Mouse (Mus musculus) heart, embryonic 15.5 days (tissue): Measurements from ENCODE around the gene Copb1. TPM values are rescaled to one million over a fixed set of nuclear protein-coding genes. Genes with fewer than 3 reads are reported as not detected.
A peak's percentile ranks its signal among the peaks of the same experiment; 100 is the strongest.
"Not testable (repeated sequence)": the region's sequence is repeated elsewhere in the genome, so short reads cannot be mapped to it uniquely, and the experiment has no call there.

Experiments used
- ATAC-seq: fragments of 200-750 bp; cut with Nextera tagmentation; replicated peaks from 2 replicates; pipeline ENCODE4 v1.8.0; 2017; ENCODE audit warnings: low read depth, moderate TSS enrichment; ENCODE audit not compliant: insufficient number of reproducible peaks, insufficient read depth, low FRiP score
- H3K27ac ChIP-seq: fragments of 300-500 bp; sonication (generic); 2 replicates; pipeline ENCODE4 v1.5.1; 2015; ENCODE audit warnings: mild to moderate bottlenecking, inconsistent platforms
- H3K27me3 ChIP-seq: fragments of 300-500 bp; sonication (generic); 2 replicates; pipeline ENCODE4 v1.6.1; 2015; ENCODE audit warnings: inconsistent platforms
- H3K36me3 ChIP-seq: fragments of 300-500 bp; sonication (generic); 2 replicates; pipeline ENCODE4 v1.6.1; 2015; ENCODE audit warnings: mild to moderate bottlenecking, inconsistent platforms
- H3K4me1 ChIP-seq: fragments of 300-500 bp; sonication (generic); replicated peaks from 2 replicates; pipeline ENCODE4 v1.6.1; 2015; ENCODE audit warnings: inconsistent platforms
- H3K4me2 ChIP-seq: fragments of 300-500 bp; sonication (generic); 2 replicates; pipeline ENCODE4 v1.6.1; 2015; ENCODE audit warnings: inconsistent platforms, mild to moderate bottlenecking, moderate library complexity
- H3K4me3 ChIP-seq: fragments of 300-500 bp; sonication (generic); 2 replicates; pipeline ENCODE4 v1.5.1; 2015; ENCODE audit warnings: mild to moderate bottlenecking, inconsistent platforms
- H3K9ac ChIP-seq: fragments of 300-500 bp; sonication (generic); 2 replicates; pipeline ENCODE4 v1.6.1; 2015; ENCODE audit warnings: mild to moderate bottlenecking, inconsistent platforms
- H3K9me3 ChIP-seq: fragments of 300-500 bp; sonication (generic); replicated peaks from 2 replicates; pipeline ENCODE4 v1.6.1; 2016; ENCODE audit warnings: inconsistent platforms
- WGBS: fragments of 180-500 bp; shearing (Covaris S2); methylation state at CpG from one replicate; pipeline ENCODE4 v1.1.7; 2015; ENCODE audit warnings: mixed read lengths; 5-methylcytosine and 5-hydroxymethylcytosine counted together
- polyA plus RNA-seq: library from polyadenylated mRNA; unstranded; fragments of >200 nt; fragmentation: Nextera tagmentation; extraction: Ambion mirVana; gene quantifications from 2 replicates; pipeline ENCODE4 v1.2.1, GENCODE M21; 2015

Copb1 gene
- polyA plus RNA-seq, 1 experiment from 2014 or later, result 67.8 TPM

- no peak overlapping the region for H3K27ac ChIP-seq
- H3K4me2 ChIP-seq, result no peak overlapping the region
- H3K9ac ChIP-seq, result no peak overlapping the region
- H3K27me3 ChIP-seq, result no peaks in the 10 kb centered on the region
- H3K4me1 ChIP-seq, result no peaks in the 10 kb centered on the region
- no peak overlapping the region for H3K4me3 ChIP-seq
- 56% methylated on average over 2 of the region's 2 CpGs for WGBS
- peaks cover 38% of the 10 kb centered on the region for H3K36me3 ChIP-seq
- no peak for ATAC-seq
- no peaks in the 10 kb centered on the region for H3K9me3 ChIP-seq
Observed at GRCm38 (mm10) chr7:114213537-114213936, 41.0 kb downstream of the Copb1 start.

- H3K36me3 ChIP-seq, result peaks cover 20% of the 10 kb centered on the region; the same call in 1 of the 2 replicates
- no peak for ATAC-seq
Observed at GRCm38 (mm10) chr7:114210618-114211017, 43.9 kb downstream of the Copb1 start.

GRCm38 (mm10) chr7:114209841-114210240 is 44.7 kb downstream of the Copb1 start:
- H3K4me2 ChIP-seq, result no peak overlapping the region
- no peak overlapping the region for H3K9ac ChIP-seq
- no peaks in the 10 kb centered on the region for H3K9me3 ChIP-seq
- H3K4me3 ChIP-seq, result no peak overlapping the region
- 95% methylated on average over 1 of the region's 1 CpGs for WGBS
- no peak for ATAC-seq
- H3K36me3 ChIP-seq, result peaks cover 15% of the 10 kb centered on the region; the same call in 1 of the 2 replicates
- H3K27ac ChIP-seq, result no peak overlapping the region
- no peaks in the 10 kb centered on the region for H3K27me3 ChIP-seq
- no peaks in the 10 kb centered on the region for H3K4me1 ChIP-seq

More at GRCm38 (mm10) chr7:114210618-114211017, 43.9 kb downstream of the Copb1 start:
- no peak overlapping the region for H3K9ac ChIP-seq
- no peak overlapping the region for H3K27ac ChIP-seq
- 70% methylated on average over 3 of the region's 3 CpGs for WGBS
- H3K4me3 ChIP-seq, result no peak overlapping the region
- no peaks in the 10 kb centered on the region for H3K9me3 ChIP-seq
- H3K27me3 ChIP-seq, result no peaks in the 10 kb centered on the region
- H3K4me1 ChIP-seq, result no peaks in the 10 kb centered on the region
- H3K4me2 ChIP-seq, result no peak overlapping the region

- Histone ChIP-seq H3K4me2 (no peak overlapping the region), H3K4me3 (no peak overlapping the region), H3K36me3 (no peaks in the 10 kb centered on the region), H3K9ac (no peak overlapping the region), H3K9me3 (no peaks in the 10 kb centered on the region), H3K27me3 (no peaks in the 10 kb centered on the region), H3K27ac (peak overlapping the region; percentile 32; the same call in 1 of the 2 replicates), H3K4me1 (peaks cover 44% of the 10 kb centered on the region)
- 58% methylated on average over 9 of the region's 9 CpGs for WGBS
- no peak for ATAC-seq
Observed at GRCm38 (mm10) chr7:114203491-114204359, 50.8 kb downstream of the Copb1 start.

GRCm38 (mm10) chr7:114202972-114203404 is 51.5 kb downstream of the Copb1 start:
- ATAC-seq, result no peak

GRCm38 (mm10) chr7:114200651-114201050 is 53.9 kb downstream of the Copb1 start:
- no peak overlapping the region for H3K4me2 ChIP-seq
- peaks cover 46% of the 10 kb centered on the region for H3K4me1 ChIP-seq
- H3K27ac ChIP-seq, result peak overlapping the region; percentile 83
- ATAC-seq, result no peak
- 60% methylated on average over 2 of the region's 2 CpGs for WGBS
- no peaks in the 10 kb centered on the region for H3K36me3 ChIP-seq
- no peak overlapping the region for H3K4me3 ChIP-seq
- no peaks in the 10 kb centered on the region for H3K27me3 ChIP-seq
- H3K9ac ChIP-seq, result no peak overlapping the region
- no peaks in the 10 kb centered on the region for H3K9me3 ChIP-seq

More at GRCm38 (mm10) chr7:114202972-114203404, 51.5 kb downstream of the Copb1 start:
- H3K4me1 ChIP-seq, result peaks cover 46% of the 10 kb centered on the region
- no peak overlapping the region for H3K4me3 ChIP-seq
- no peak overlapping the region for H3K4me2 ChIP-seq
- H3K9me3 ChIP-seq, result no peaks in the 10 kb centered on the region
- no peaks in the 10 kb centered on the region for H3K36me3 ChIP-seq
- no peak overlapping the region for H3K9ac ChIP-seq
- H3K27ac ChIP-seq, result peak overlapping the region; percentile 32; the same call in 1 of the 2 replicates
- H3K27me3 ChIP-seq, result no peaks in the 10 kb centered on the region
- 39% methylated on average over 5 of the region's 5 CpGs for WGBS

- H3K4me1 ChIP-seq, result peaks cover 46% of the 10 kb centered on the region
- H3K9me3 ChIP-seq, result no peaks in the 10 kb centered on the region
- 21% methylated on average over 3 of the region's 3 CpGs for WGBS
- no peak overlapping the region for H3K9ac ChIP-seq
- no peaks in the 10 kb centered on the region for H3K36me3 ChIP-seq
- H3K4me3 ChIP-seq, result no peak overlapping the region
- 0 out of 2 replicates have a peak, but pooled peaks have one; percentile 48 for ATAC-seq
- H3K27ac ChIP-seq, result peak overlapping the region; percentile 83
- H3K27me3 ChIP-seq, result no peaks in the 10 kb centered on the region
- H3K4me2 ChIP-seq, result no peak overlapping the region
Observed at GRCm38 (mm10) chr7:114199428-114200110, 54.9 kb downstream of the Copb1 start.

- Histone ChIP-seq H3K4me2 (no peak overlapping the region), H3K9me3 (no peaks in the 10 kb centered on the region), H3K27ac (no peak overlapping the region), H3K4me3 (no peak overlapping the region), H3K9ac (no peak overlapping the region), H3K4me1 (peaks cover 42% of the 10 kb centered on the region), H3K27me3 (no peaks in the 10 kb centered on the region), H3K36me3 (no peaks in the 10 kb centered on the region)
- 76% methylated on average over 1 of the region's 1 CpGs for WGBS
- no peak for ATAC-seq
Observed at GRCm38 (mm10) chr7:114198252-114198651, 56.3 kb downstream of the Copb1 start.

- peaks cover 25% of the 10 kb centered on the region for H3K4me1 ChIP-seq
- not testable (repeated sequence) for H3K27ac ChIP-seq, H3K9me3 ChIP-seq, H3K9ac ChIP-seq, ATAC-seq, H3K36me3 ChIP-seq, H3K4me3 ChIP-seq, H3K27me3 ChIP-seq, H3K4me2 ChIP-seq
- 90% methylated on average over 2 of the region's 2 CpGs for WGBS
Observed at GRCm38 (mm10) chr7:114196588-114196987, 57.9 kb downstream of the Copb1 start.

GRCm38 (mm10) chr7:114194788-114195187 is 59.7 kb downstream of the Copb1 start:
- H3K9ac ChIP-seq, H3K27ac ChIP-seq, H3K36me3 ChIP-seq, H3K4me3 ChIP-seq, H3K4me2 ChIP-seq, H3K9me3 ChIP-seq, ATAC-seq, H3K27me3 ChIP-seq: not testable (repeated sequence)
- H3K4me1 ChIP-seq, result peaks cover 13% of the 10 kb centered on the region
- 73% methylated on average over 2 of the region's 2 CpGs for WGBS

- H3K4me3 ChIP-seq, result no peak overlapping the region
- H3K4me2 ChIP-seq, result no peak overlapping the region
- no peaks in the 10 kb centered on the region for H3K27me3 ChIP-seq
- 73% methylated on average over 4 of the region's 4 CpGs for WGBS
- H3K9me3 ChIP-seq, result no peaks in the 10 kb centered on the region
- ATAC-seq, result no peak
- H3K4me1 ChIP-seq, result peaks cover 8% of the 10 kb centered on the region
- H3K27ac ChIP-seq, result no peak overlapping the region
- H3K9ac ChIP-seq, result no peak overlapping the region
- H3K36me3 ChIP-seq, result no peaks in the 10 kb centered on the region
Observed at GRCm38 (mm10) chr7:114194224-114194623, 60.3 kb downstream of the Copb1 start.
